Mouse (Mus musculus): ENCODE results near the gene Sorcs3.

- TF ChIP-seq POLR2A (IDR thresholded peaks at IDR 0.05; ENCODE audit: borderline replicate concordance, insufficient read depth, low read length) (no peak), CTCF (IDR thresholded peaks at IDR 0.05; ENCODE audit: borderline replicate concordance, insufficient read depth, low read depth, low read length) (no peak)
Observed at GRCm38 (mm10) chr19:48706924-48707320, 501.1 kb downstream of the Sorcs3 start.
